Mouse (Mus musculus): ENCODE measurements around the gene Kcnq2. TPM values are rescaled to one million over a fixed set of nuclear protein-coding genes. Genes with fewer than 3 reads are reported as not detected.

Gene Kcnq2
- polyA plus RNA-seq, 1 experiment from 2014 or later = 1.8 TPM

Other genes starting within 250 kb of the Kcnq2 start
- 72.3 and 73.3 TPM in 2 replicates for gene Ythdf1, start 214.4 kb downstream of the Kcnq2 start, polyA plus RNA-seq (2016; fragmentation: Nextera tagmentation; extraction: Ambion mirVana)
- gene Birc7, start 206.3 kb downstream of the Kcnq2 start, polyA plus RNA-seq (2016; fragmentation: Nextera tagmentation; extraction: Ambion mirVana) = 0.31 and 0.34 TPM in 2 replicates
- 22.2 and 26.6 TPM in 2 replicates for gene Nkain4, start 180.6 kb downstream of the Kcnq2 start, polyA plus RNA-seq (2016; fragmentation: Nextera tagmentation; extraction: Ambion mirVana)
- gene Arfgap1, start 168.1 kb downstream of the Kcnq2 start, polyA plus RNA-seq (2016; fragmentation: Nextera tagmentation; extraction: Ambion mirVana) = 87.3 and 87.7 TPM in 2 replicates
- 0.26 and 0.62 TPM in 2 replicates for gene Col20a1, start 148.8 kb downstream of the Kcnq2 start, polyA plus RNA-seq (2016; fragmentation: Nextera tagmentation; extraction: Ambion mirVana)
- gene Chrna4, start 91.8 kb downstream of the Kcnq2 start, polyA plus RNA-seq (2016; fragmentation: Nextera tagmentation; extraction: Ambion mirVana) = 5.5 and 6.7 TPM in 2 replicates
- 0.11 TPM in 1 of 2 replicates, not detected in the other for gene Eef1a2, start 21.7 kb upstream of the Kcnq2 start, polyA plus RNA-seq (2016; fragmentation: Nextera tagmentation; extraction: Ambion mirVana)
- gene Ppdpf, start 51.9 kb upstream of the Kcnq2 start, polyA plus RNA-seq (2016; fragmentation: Nextera tagmentation; extraction: Ambion mirVana) = 351 and 375 TPM in 2 replicates
- gene Ptk6, start 67.5 kb upstream of the Kcnq2 start, polyA plus RNA-seq (2016; fragmentation: Nextera tagmentation; extraction: Ambion mirVana) = not detected in 2 replicates
- 0.05 and 0.16 TPM in 2 replicates for gene Srms, start 77.9 kb upstream of the Kcnq2 start, polyA plus RNA-seq (2016; fragmentation: Nextera tagmentation; extraction: Ambion mirVana)
- gene Fndc11, start 84.7 kb upstream of the Kcnq2 start, polyA plus RNA-seq (2016; fragmentation: Nextera tagmentation; extraction: Ambion mirVana) = 0.25 and 0.26 TPM in 2 replicates
- gene Helz2, start 106.7 kb upstream of the Kcnq2 start, polyA plus RNA-seq (2016; fragmentation: Nextera tagmentation; extraction: Ambion mirVana) = 1.1 and 1.4 TPM in 2 replicates
- gene Gmeb2, start 152.7 kb upstream of the Kcnq2 start, polyA plus RNA-seq (2016; fragmentation: Nextera tagmentation; extraction: Ambion mirVana) = 18.7 and 20.2 TPM in 2 replicates
- 47.9 and 53.7 TPM in 2 replicates for gene Stmn3, start 179.2 kb upstream of the Kcnq2 start, polyA plus RNA-seq (2016; fragmentation: Nextera tagmentation; extraction: Ambion mirVana)
- 72.4 and 74.1 TPM in 2 replicates for gene Rtel1, start 184.4 kb upstream of the Kcnq2 start, polyA plus RNA-seq (2016; fragmentation: Nextera tagmentation; extraction: Ambion mirVana)
- 46.9 and 51.8 TPM in 2 replicates for gene Zgpat, start 229.6 kb upstream of the Kcnq2 start, polyA plus RNA-seq (2016; fragmentation: Nextera tagmentation; extraction: Ambion mirVana)
- gene Arfrp1, start 230.1 kb upstream of the Kcnq2 start, polyA plus RNA-seq (2016; fragmentation: Nextera tagmentation; extraction: Ambion mirVana) = 74.0 and 74.4 TPM in 2 replicates
- gene Lime1, start 244.8 kb upstream of the Kcnq2 start, polyA plus RNA-seq (2016; fragmentation: Nextera tagmentation; extraction: Ambion mirVana) = 25.7 and 30.7 TPM in 2 replicates